Mouse (Mus musculus) A20 (cell line): ENCODE results near the gene Phf20.
A peak's percentile ranks its signal among the peaks of the same experiment; 100 is the strongest.

Experiments used
- DNase-seq: peaks from one replicate; pipeline ENCODE4 v3.0.0-alpha.2; 2011; ENCODE audit warnings: low read depth, low spot score

Gene Phf20

DNA sequence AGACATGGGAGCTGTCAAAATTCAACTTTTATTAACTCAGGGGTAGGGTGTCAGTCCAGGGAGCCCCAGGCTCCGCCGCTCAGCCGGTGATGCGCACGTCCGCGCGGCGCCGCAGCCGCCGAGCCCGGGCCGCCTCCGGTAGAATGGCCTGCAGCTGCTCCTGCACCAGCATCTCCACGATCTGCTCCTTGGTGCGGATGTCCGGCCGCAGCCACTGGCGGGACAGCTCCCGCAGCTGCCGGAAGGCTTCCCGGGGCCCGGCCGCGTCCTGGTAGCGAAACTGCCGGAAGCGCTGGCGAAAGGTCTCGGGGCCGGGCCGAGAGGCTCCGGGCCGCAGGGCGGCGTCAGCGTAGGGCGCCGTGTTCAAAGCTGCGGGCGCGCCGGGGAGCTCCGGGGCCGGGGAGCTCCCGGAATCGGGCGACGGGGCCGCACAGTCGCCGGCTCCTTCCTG is 115.6 kb downstream of the Phf20 start:
- DNase-seq = peak; percentile 81

DNA sequence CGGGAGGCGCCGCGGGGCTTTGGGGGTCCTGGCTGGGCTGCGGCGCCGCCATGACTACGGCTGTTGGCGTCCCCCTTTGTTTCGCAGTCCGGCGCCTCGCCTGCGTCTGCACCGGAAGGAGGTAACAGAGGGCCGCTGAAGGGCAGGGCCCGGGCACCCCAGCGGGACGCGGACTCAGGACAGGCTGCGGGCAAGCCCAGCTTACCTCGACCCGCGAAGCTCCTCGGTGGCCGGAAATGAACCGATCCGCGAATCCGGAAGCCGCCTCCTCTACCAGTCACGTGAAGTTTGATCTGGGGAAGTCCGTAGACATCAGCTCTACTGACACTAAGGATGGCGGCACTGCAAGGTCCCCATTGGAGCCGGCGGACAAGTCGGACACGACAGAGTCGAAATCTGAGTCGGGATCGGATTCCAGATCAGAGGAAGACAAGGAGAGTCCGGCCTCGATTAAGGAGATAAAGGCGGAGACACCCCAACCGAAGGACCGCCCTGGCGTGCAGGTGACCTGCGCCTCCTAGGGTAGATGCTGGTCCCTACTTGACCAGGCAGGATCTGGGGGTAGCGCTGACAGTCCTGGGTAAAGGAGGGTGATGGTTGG is 116.1 kb downstream of the Phf20 start, which contains the start of the genes Cnbd2 and Scand1:
TSS of gene Cnbd2 (plus strand) at position 3 of the 601 bp plus-strand sequence.
TSS of gene Scand1 (minus strand) at position 408 of the 601 bp plus-strand sequence.
- DNase-seq = peak; percentile 94

- DNase-seq = peak; percentile 63
Measured at GRCm38 (mm10) chr2:156313153-156313552, 116.9 kb downstream of the Phf20 start.

DNA sequence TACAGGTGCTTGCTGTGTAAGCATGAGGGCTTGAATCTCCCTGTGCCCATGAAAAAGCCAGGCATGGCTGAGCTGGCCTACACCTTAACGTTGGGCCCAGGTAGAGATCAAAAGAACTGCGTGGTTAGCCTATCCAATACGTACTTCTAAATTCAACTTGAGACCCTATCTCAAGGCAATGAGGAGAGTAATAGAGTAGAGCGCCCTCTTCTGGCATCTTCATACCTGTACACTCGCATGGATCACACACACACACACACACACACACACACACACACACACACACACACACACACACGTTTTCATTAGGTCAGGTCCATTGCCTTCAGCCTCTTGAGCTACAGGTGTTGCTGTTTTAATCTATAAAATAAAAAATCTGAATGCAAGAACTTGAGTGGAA is 118.5 kb downstream of the Phf20 start:
- no peak for DNase-seq

DNA sequence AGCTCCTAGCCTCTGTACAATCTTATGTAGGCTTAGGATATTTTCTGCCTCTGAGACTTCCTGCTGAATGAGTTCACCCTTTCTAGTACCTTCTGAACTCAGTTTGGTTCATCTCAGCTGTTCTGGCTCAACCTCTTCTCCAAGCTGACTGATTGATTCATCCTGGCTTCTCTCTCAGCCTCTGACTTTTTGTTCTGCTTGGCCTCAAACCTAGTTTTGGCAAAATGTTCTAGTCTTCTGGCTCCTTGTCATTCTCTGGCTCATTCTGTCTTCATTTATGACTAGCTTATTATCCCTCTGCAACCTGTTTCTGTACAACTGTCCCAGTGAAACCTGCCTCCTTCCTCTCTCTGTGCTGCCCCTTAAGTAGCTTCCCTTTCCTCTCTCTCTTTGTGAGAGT is 122.2 kb downstream of the Phf20 start:
- DNase-seq = no peak

DNA sequence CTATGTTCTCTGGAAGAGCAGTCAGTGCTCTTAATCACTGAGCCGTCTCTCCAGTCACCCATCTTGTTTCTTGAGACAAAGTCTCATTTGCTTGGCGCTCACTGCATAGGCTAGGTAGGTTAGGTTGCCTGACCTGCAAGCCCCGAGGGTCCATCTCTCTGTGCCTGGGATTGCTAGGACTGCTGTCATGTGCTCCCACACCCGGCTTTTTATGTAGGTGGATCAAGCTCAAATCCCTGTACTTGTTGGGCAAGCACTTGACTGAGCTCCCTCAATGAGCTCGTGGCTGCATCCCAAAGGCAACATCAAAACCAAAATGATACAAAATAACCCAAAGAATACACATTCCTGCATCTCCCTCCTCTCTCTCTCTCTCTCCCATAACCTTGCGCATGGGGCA is 125.3 kb downstream of the Phf20 start:
- DNase-seq = no peak

DNA sequence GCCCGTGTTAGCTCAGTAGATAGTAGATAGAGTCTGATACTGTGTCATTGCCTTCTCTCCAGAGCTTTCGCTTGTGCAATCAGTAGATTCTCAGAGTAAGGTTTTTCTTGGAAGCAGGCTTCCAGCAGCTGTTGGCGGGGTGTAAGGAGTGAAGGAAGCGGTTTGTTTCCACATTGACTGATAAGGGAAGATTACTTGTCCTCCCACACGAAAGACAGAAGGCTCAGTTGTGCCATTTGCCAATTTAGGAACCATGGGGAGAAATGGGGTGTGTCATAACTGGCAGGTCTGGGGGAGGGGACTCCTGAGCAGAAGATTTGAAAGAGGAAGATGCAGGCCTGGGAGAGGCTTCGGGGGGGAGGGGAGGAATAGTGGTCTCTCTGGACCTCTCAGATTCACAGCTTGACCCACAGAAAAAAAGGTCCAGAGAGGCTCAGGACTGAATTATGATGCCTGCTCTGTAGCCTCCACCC is 127.9 kb downstream of the Phf20 start:
- DNase-seq = no peak

DNA sequence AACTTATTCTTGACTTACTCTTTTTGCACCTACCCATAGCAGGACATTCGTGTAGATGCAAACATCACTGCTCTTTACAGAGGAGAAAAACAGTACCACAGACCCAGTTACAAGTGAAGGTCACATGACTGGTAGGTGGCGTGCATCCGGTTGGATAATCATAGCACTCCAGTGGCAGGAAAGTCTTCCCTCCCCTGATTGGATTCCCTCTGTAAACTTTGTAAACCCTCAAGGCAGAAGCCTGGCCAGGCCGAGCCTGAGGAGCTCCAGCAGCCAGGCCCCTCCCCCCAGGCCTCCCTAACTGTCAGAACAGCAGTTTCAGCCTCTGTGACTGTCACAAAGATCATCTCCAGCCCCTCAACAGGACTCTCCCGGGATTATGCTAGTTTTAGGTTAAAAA is 128.4 kb downstream of the Phf20 start:
- no peak for DNase-seq

DNA sequence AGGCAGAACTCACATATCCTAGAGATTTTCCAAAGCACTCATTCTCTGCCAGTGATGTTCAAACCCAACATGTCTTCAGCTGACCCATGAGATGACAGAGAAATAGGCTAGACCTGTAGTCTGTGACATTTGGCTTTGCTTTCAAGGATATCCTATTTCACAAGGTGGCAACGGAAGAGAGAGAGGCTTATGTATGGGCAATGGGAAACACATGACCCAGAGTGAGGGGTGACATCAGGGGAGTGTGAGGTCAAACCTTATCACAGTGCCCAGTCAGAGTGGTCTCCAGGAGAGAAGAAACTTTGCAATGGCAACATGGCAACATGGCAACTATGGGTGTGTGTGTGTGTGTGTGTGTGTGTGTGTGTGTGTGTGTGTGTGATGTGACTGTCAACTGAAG is 134.4 kb downstream of the Phf20 start:
- no peak for DNase-seq

DNA sequence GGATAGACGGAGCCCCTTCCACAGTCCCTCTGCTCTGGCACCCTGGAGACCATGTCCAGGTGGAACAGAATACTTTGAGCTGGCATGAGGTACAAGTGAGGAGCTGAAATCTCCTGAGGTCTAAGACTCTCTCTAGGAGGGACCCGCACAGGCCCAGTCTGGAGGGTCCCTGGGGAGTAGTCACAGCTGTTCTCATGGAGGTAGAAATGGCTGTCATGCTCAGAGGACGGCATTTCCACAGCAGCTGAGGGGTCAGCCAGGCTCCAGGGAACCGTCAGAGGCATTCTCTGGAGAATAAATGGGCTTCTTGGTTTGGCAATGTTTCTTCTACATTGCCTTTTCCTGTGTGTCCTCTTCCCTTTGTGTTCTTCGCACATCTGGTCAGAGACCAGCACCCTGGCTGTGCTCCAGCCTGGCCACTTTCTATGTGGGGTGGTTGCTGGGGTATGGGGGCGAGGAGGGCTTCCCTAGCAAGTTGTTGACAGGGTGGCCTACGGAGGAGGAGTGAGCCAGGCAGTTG is 135.2 kb downstream of the Phf20 start:
- no peak for DNase-seq

DNA sequence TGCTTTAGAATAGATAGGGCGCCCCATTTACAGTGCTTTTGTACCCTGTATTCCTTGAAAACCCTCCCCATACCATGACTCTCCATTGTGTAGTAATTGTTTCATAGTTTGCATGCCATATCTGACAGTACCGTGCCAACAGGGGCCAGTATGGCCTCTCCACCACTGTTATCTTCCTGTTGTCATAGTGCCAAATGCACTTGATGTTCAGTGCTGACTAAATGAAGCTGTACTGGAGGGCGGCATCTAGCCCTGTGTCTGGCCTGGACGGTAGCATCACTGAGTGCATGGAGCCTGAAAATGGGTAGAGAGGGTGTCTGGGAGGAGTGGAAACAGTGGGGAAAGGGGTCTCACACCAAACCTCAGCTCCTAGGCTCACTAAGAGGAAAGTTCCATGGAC is 143.8 kb downstream of the Phf20 start:
- DNase-seq = no peak

DNA sequence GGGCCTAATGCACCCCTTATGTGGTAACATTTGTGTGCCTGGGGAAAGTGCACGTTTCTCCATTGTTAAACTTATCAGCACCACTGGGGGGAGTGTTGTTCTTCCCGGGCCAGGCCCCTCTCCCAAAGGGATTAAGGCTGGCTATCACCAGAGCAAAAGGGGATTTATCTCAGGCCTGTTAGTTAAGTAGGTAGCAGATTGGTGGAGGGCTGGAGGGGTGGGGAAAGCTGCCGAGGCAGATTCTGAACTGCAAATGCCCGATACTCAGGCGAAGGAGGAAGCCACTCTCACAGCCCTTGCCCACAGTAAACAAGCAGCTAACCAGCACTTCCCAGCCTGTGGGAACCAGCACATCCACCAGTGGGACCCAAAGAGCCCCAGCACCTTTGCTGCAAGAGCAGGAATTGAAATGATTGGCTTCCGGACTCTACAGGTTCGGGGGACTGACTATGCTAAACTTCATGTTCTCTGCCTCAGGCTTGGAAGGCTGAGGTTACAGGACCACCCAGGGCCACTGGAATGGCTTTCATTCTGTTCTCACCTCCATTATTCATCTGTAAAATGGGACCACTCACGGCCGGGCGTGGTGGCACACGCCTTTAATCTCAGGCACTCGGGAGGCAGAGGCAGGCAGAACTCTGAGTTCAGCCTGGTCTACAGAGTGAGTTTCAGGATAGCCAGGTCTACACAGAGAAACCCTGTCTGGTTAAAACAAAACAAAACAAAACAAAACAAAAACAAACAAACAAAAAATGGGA is 148.7 kb downstream of the Phf20 start:
- DNase-seq = peak; percentile 34

GRCm38 (mm10) chr2:156348812-156349211 is 152.5 kb downstream of the Phf20 start:
- no peak for DNase-seq

GRCm38 (mm10) chr2:156349286-156349848 is 153.1 kb downstream of the Phf20 start:
- DNase-seq = no peak

DNA sequence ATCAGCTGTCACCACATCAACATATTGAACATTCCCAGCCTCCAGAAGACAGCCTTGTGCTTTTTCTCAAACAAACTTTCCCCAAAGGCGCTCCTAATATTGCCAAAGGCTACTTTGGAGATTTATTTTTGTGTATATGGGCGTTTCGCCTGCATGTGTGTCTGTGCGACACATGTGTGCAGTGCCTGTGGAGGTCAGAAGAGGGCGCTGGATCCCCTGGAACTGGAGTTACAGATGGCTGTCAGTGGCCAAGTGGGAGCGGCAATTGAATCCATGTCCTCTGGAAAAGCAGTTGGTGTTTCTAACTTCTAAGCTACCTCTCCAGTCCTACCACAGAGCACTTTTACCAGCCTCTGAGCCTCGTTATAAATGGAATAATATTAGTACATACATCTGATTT is 155.0 kb downstream of the Phf20 start:
- peak; percentile 31 for DNase-seq

DNA sequence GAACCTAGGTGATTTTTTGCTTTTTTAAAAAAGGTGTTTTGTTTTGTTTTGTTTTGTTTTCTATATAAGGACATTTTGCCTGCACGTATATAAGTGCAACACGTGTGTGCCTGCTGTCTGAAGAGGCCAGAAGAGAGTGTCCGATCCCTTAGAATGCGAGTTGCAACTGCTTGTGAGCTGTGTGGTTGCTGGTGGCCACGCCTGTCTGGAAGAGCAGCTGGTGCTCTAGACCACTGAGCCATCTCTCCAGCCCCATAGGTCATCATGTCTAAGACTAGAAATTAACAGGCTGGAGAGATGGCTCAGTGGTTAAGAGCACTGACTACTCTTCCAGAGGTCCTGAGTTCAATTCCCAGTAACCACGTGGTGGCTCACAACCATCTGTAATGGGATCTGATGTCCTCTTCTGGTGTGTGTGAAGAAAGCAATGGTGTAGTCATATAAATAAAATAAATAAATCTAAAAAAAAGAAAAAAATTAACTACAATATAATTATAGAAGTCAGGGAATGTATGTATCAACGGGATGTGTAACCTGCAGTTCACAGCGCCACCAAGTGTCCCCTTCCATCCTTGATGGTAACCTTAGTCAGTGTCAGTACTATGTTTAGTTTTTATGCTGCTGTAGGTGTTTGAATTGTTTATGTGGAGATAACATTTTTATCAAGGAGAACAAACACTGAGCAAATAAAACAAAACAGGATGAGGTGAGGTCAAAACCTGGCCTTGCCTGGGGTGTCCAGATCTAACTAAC is 156.3 kb downstream of the Phf20 start:
- DNase-seq = no peak

DNA sequence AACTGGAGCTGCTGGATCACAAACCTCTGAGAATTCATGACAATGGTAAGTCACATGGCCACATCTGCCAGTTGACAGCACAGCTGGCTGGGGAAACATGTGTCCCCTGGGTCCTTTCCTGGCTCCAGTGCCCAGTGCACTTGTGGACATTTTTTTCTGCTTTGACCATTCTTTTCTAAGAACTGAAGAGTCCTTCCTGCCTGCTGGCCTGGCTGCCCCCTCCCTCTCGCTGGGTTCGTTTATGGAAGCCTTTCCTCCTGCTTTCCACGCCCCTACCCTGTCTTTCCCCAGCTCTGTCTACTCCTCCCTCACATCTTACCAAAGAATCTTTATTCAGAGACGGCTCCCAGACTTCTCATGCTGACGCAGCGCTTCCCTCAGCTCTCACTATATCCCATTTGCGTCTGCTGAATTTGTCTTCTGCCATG is 157.0 kb downstream of the Phf20 start:
- no peak for DNase-seq

DNA sequence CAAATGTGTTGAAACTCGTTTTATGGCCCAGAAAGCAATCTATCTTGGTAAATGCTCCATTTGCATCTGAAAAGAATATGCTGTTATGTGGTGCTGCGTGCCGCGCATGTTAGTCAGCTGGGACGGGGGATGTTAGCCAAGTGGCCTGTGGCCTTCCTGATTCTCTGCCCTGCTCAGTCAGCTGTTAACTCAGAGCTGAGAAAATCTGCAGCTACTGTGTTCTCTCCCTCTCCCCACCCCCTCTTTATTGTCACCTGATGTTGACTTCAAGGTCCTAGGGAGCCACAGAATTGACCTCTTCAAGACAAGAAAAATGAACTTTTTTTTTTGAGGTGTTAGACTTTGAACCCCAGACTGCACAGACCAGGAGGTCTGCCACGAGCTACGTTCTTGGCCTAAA is 159.8 kb downstream of the Phf20 start:
- DNase-seq = no peak
